Mouse (Mus musculus) myocyte (in vitro differentiated cells): Measurements from ENCODE around the gene Os9. TPM values are rescaled to one million over a fixed set of nuclear protein-coding genes. Genes with fewer than 3 reads are reported as not detected.

ENCODE experiments used
- H3K27me3 ChIP-seq: one replicate; pipeline ENCODE4 v1.6.1; 2011; ENCODE audit not compliant: control insufficient read depth, insufficient read depth, insufficient read length
- H3K36me3 ChIP-seq: one replicate; pipeline ENCODE4 v1.6.1; 2011; ENCODE audit not compliant: control insufficient read depth, insufficient read depth
- H3K4me2 ChIP-seq: one replicate; pipeline ENCODE4 v1.6.1; 2011; ENCODE audit warnings: low read depth, control low read depth
- H3K4me3 ChIP-seq: one replicate; pipeline ENCODE4 v1.5.1; 2011; ENCODE audit warnings: mild to moderate bottlenecking, control low read depth, moderate library complexity
- H3K79me2 ChIP-seq: one replicate; pipeline ENCODE4 v1.6.1; 2011; ENCODE audit not compliant: control insufficient read depth, insufficient read depth
- H3ac ChIP-seq: one replicate; pipeline ENCODE4 v1.6.1; 2011; ENCODE audit not compliant: control insufficient read depth, insufficient read length
- CEBPB ChIP-seq: IDR thresholded peaks from 2 replicates; pipeline ENCODE4 v1.6.1; 2011; ENCODE audit warnings: mild to moderate bottlenecking, moderate library complexity; ENCODE audit not compliant: poor library complexity, insufficient read depth, severe bottlenecking
- E2F4 ChIP-seq: IDR thresholded peaks from one replicate; pipeline ENCODE4 v1.6.1; 2011; ENCODE audit warnings: mild to moderate bottlenecking, control low read depth, moderate library complexity; ENCODE audit not compliant: insufficient read depth
- MAX ChIP-seq: IDR thresholded peaks from one replicate; pipeline ENCODE4 v1.6.1; 2011; ENCODE audit warnings: low read depth, mild to moderate bottlenecking, control low read depth
- MYOD1 ChIP-seq, 3 experiments: IDR thresholded peaks; one replicate each; pipeline ENCODE4 v1.6.1; 2011; ENCODE audit warnings: control low read depth in 2 of 3, low read depth in 2 of 3, mild to moderate bottlenecking in 2 of 3, moderate library complexity in 1 of 3; ENCODE audit not compliant: insufficient read length in 2 of 3, control insufficient read depth in 1 of 3
- MYOG ChIP-seq, 3 experiments: IDR thresholded peaks; one replicate each; pipeline ENCODE4 v1.6.1; 2011; ENCODE audit warnings: control low read depth in 2 of 3, low read depth in 2 of 3, mild to moderate bottlenecking in 2 of 3; ENCODE audit not compliant: insufficient read length in 2 of 3, control insufficient read depth in 1 of 3, insufficient read depth in 1 of 3
- POLR2A ChIP-seq: IDR thresholded peaks from one replicate; pipeline ENCODE4 v1.6.1; 2011; ENCODE audit warnings: low read depth, mild to moderate bottlenecking, control low read depth, moderate library complexity; ENCODE audit not compliant: insufficient read length
- POLR2AphosphoS2 ChIP-seq: IDR thresholded peaks from one replicate; pipeline ENCODE4 v1.6.1; 2011; ENCODE audit warnings: low read depth, control low read depth; ENCODE audit not compliant: insufficient read length
- REST ChIP-seq: IDR thresholded peaks from one replicate; pipeline ENCODE4 v1.6.1; 2011; ENCODE audit warnings: mild to moderate bottlenecking, control low read depth, moderate library complexity; ENCODE audit not compliant: insufficient read depth, insufficient read length
- SRF ChIP-seq: IDR thresholded peaks from one replicate; pipeline ENCODE4 v1.6.1; 2011; ENCODE audit warnings: low read depth; ENCODE audit not compliant: control insufficient read depth, insufficient read length
- TCF12 ChIP-seq: IDR thresholded peaks from one replicate; pipeline ENCODE4 v1.6.1; 2011; ENCODE audit warnings: mild to moderate bottlenecking, control low read depth; ENCODE audit not compliant: poor library complexity, insufficient read depth, severe bottlenecking
- TCF3 ChIP-seq: IDR thresholded peaks from one replicate; pipeline ENCODE4 v1.6.1; 2011; ENCODE audit warnings: low read depth, control low read depth; ENCODE audit not compliant: insufficient read length
- USF1 ChIP-seq: IDR thresholded peaks from one replicate; pipeline ENCODE4 v1.6.1; 2011; ENCODE audit warnings: low read depth, mild to moderate bottlenecking, control low read depth, moderate library complexity
- polyA plus RNA-seq: library from polyadenylated mRNA; unstranded; fragments of >200 nt; fragmentation: generic; extraction: Trizol; gene quantifications from one replicate; pipeline ENCODE4 v1.2.1, GENCODE M21; 2012; ENCODE audit warnings: missing spikeins

Os9 gene
- polyA plus RNA-seq, 1 experiment = 67.2 TPM

DNA sequence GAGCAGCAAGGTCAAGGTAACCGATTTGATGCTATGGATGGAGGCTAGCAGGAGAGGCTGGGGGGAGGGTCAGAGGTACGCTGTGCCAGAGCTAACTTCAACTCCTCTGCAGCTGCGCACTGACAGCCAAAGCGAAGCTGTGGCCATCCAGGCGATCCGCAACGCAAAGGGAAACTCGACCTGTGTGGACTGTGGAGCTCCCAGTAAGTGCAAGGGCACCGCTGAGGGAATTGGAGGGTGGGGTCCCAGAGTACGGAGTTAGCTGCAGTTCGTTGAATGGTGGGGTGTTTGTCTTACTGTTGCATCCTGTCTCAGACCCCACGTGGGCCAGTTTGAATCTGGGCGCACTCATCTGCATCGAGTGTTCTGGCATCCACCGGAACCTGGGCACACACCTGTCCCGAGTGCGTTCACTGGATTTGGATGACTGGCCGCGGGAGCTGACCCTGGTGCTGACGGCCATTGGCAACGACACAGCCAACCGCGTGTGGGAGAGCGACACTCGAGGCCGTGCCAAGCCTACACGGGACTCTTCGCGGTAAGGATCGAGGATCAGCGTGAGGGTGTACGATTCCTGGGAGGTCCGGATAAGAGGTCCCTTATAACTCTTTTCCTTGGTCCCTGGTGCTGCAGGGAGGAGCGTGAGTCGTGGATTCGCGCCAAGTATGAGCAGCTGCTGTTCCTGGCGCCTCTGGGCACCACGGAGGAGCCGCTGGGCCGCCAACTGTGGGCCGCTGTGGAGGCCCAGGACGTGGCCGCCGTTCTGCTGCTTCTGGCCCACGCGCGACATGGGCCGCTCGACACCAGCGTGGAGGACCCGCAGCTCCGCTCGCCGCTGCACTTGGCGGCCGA lies 30.1 kb downstream of the Os9 start:
- Histone ChIP-seq H3ac (no peak overlapping the region), H3K4me3 (no peak overlapping the region), H3K36me3 (no peaks in the 10 kb centered on the region), H3K79me2 (no peaks in the 10 kb centered on the region), H3K4me2 (peak overlapping the region; percentile 98), H3K27me3 (no peaks in the 10 kb centered on the region)
- TF ChIP-seq POLR2AphosphoS2 (no peak), REST (peak; percentile 99), MYOD1 (IDR thresholded peaks at IDR 0.05; ENCODE audit: control insufficient read depth in 1 of 3, insufficient read length in 2 of 3, low read depth in 2 of 3) (peak in 2 of 3 experiments; percentile 69 to 77), MYOG (IDR thresholded peaks at IDR 0.05; ENCODE audit: control insufficient read depth in 1 of 3, insufficient read depth in 1 of 3, insufficient read length in 2 of 3, low read depth in 2 of 3) (peak; percentile 0 to 75 (median 7))

DNA sequence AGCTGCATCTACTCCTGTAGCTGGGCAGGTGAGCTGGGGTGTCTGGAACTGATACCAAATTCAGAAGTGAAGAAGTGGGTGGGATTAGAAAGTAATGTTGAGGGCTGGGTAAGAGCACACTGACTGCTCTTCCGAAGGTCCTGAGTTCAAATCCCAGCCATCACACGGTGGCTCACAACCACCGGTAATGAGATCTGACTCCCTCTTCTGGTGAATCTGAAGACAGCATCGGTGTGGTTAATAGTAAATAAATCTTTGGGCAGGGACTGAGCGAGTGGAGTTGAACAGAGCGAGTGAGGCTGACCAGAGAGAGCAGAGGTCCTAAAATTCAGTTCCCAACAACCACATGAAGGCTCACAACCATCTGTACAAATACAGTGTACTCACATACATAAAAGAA lies 35.3 kb downstream of the Os9 start:
- Histone ChIP-seq H3K36me3 (no peaks in the 10 kb centered on the region), H3K4me2 (no peak overlapping the region), H3K4me3 (no peak overlapping the region), H3ac (no peak overlapping the region), H3K27me3 (no peaks in the 10 kb centered on the region), H3K79me2 (no peaks in the 10 kb centered on the region)
- no peak for TF ChIP-seq E2F4
- no peak for TF ChIP-seq CEBPB
- TF ChIP-seq TCF12 = no peak
- no peak for TF ChIP-seq TCF3
- TF ChIP-seq MYOD1 (IDR thresholded peaks at IDR 0.05; ENCODE audit: control insufficient read depth in 1 of 3, insufficient read length in 2 of 3, low read depth in 2 of 3) = no peak
- TF ChIP-seq SRF = no peak
- TF ChIP-seq POLR2AphosphoS2 = no peak
- no peak for TF ChIP-seq REST
- no peak for TF ChIP-seq USF1
- no peak for TF ChIP-seq POLR2A
- TF ChIP-seq MAX = no peak
- TF ChIP-seq MYOG (IDR thresholded peaks at IDR 0.05; ENCODE audit: control insufficient read depth in 1 of 3, insufficient read depth in 1 of 3, insufficient read length in 2 of 3, low read depth in 2 of 3) = no peak

- Histone ChIP-seq H3K36me3 (no peaks in the 10 kb centered on the region), H3K27me3 (no peaks in the 10 kb centered on the region), H3K79me2 (no peaks in the 10 kb centered on the region), H3K4me3 (no peak overlapping the region), H3ac (no peak overlapping the region), H3K4me2 (no peak overlapping the region)
- TF ChIP-seq POLR2A (no peak), REST (no peak), TCF12 (no peak), MYOG (IDR thresholded peaks at IDR 0.05; ENCODE audit: control insufficient read depth in 1 of 3, insufficient read depth in 1 of 3, insufficient read length in 2 of 3, low read depth in 2 of 3) (no peak), TCF3 (no peak), POLR2AphosphoS2 (no peak), SRF (no peak), MAX (no peak), MYOD1 (IDR thresholded peaks at IDR 0.05; ENCODE audit: control insufficient read depth in 1 of 3, insufficient read length in 2 of 3, low read depth in 2 of 3) (no peak), E2F4 (no peak), CEBPB (no peak), USF1 (no peak)
Measured at GRCm38 (mm10) chr10:127085052-127085451, 35.9 kb downstream of the Os9 start.

- Histone ChIP-seq H3K79me2 (no peaks in the 10 kb centered on the region), H3K4me3 (no peak overlapping the region), H3K27me3 (no peaks in the 10 kb centered on the region), H3K36me3 (no peaks in the 10 kb centered on the region), H3K4me2 (no peak overlapping the region), H3ac (no peak overlapping the region)
- TF ChIP-seq CEBPB = no peak
- TF ChIP-seq TCF12 = no peak
- TF ChIP-seq POLR2A = no peak
- TF ChIP-seq MAX = no peak
- TF ChIP-seq MYOG (IDR thresholded peaks at IDR 0.05; ENCODE audit: control insufficient read depth in 1 of 3, insufficient read depth in 1 of 3, insufficient read length in 2 of 3, low read depth in 2 of 3) = no peak
- TF ChIP-seq SRF = no peak
- no peak for TF ChIP-seq REST
Measured at GRCm38 (mm10) chr10:127083915-127084306, 37.0 kb downstream of the Os9 start.
